Mouse (Mus musculus) thymus, adult 2 months (tissue): ENCODE data around the gene Oas1d. TPM values are rescaled to one million over a fixed set of nuclear protein-coding genes. Genes with fewer than 3 reads are reported as not detected.
"Not testable (repeated sequence)": the region's sequence is repeated elsewhere in the genome, so short reads cannot be mapped to it uniquely, and the experiment has no call there.

ENCODE experiments used
- DNase-seq: peaks from one replicate; pipeline ENCODE4 v3.0.0; 2021
- H3K27ac ChIP-seq: fragments of 200-500 bp; 2 replicates; pipeline ENCODE4 v1.5.1; 2012; ENCODE audit warnings: low read length, control low read depth; ENCODE audit not compliant: control insufficient read depth, insufficient read depth
- H3K27me3 ChIP-seq: fragments of 200-500 bp; 2 replicates; pipeline ENCODE4 v1.6.1; 2012; ENCODE audit warnings: mild to moderate bottlenecking, low read length, moderate library complexity, mixed read lengths; ENCODE audit not compliant: control insufficient read depth, insufficient read depth
- H3K36me3 ChIP-seq: fragments of 200-500 bp; 2 replicates; pipeline ENCODE4 v1.6.1; 2012; ENCODE audit warnings: mild to moderate bottlenecking, low read length, moderate library complexity; ENCODE audit not compliant: control insufficient read depth, insufficient read depth
- H3K4me1 ChIP-seq: fragments of 200-500 bp; replicated peaks from 2 replicates; pipeline ENCODE4 v1.6.1; 2012; ENCODE audit warnings: low read length; ENCODE audit not compliant: control insufficient read depth, insufficient read depth
- H3K4me3 ChIP-seq: fragments of 200-500 bp; 2 replicates; pipeline ENCODE4 v1.5.1; 2012; ENCODE audit warnings: mild to moderate bottlenecking, low read length, control low read depth, moderate library complexity; ENCODE audit not compliant: control insufficient read depth, insufficient read depth
- CTCF ChIP-seq: fragments of 200-500 bp; IDR thresholded peaks from 2 replicates; pipeline ENCODE4 v1.5.1; 2012; ENCODE audit warnings: mild to moderate bottlenecking, control low read depth, low read length, moderate library complexity, borderline replicate concordance; ENCODE audit not compliant: control insufficient read depth, poor library complexity, insufficient read depth; ENCODE audit errors: extremely low read depth
- POLR2A ChIP-seq: fragments of 200-500 bp; IDR thresholded peaks from 2 replicates; pipeline ENCODE4 v1.6.1; 2012; ENCODE audit warnings: mild to moderate bottlenecking, low read length, control low read depth, moderate library complexity; ENCODE audit not compliant: control insufficient read depth, poor library complexity, insufficient read depth; ENCODE audit errors: extremely low read depth
- whole genome bisulfite sequencing: fragments of 180-500 bp; shearing (Covaris S2); methylation state at CpG from one replicate; pipeline ENCODE4 v1.1.7; 2018; 5-methylcytosine and 5-hydroxymethylcytosine counted together
- polyA plus RNA-seq: library from polyadenylated mRNA; depleted of rRNA; stranded (reverse); fragments of >200 nt; gene quantifications from 2 replicates; pipeline ENCODE4 v1.2.3, GENCODE M21; 2012; rRNA removed

Oas1d gene
- polyA plus RNA-seq = 0.74 TPM in 2 replicates

GRCm38 (mm10) chr5:120914204-120914603 lies at the start of gene Oas1d:
TSS of gene Oas1d (plus strand) at chr5:120914536.
- 44% methylated on average over 8 of the region's 8 CpGs for WGBS
- not testable (repeated sequence) for H3K4me3 ChIP-seq, DNase-seq, H3K27ac ChIP-seq, H3K27me3 ChIP-seq, H3K36me3 ChIP-seq, H3K4me1 ChIP-seq

GRCm38 (mm10) chr5:120865336-120865860 lies 48.9 kb upstream of the Oas1d start:
- peak; percentile 25 for DNase-seq
- TF ChIP-seq POLR2A = no peak
- no peak for TF ChIP-seq CTCF
- Histone ChIP-seq H3K27ac (no peak overlapping the region), H3K36me3 (no peaks in the 10 kb centered on the region), H3K27me3 (no peaks in the 10 kb centered on the region), H3K4me3 (no peak overlapping the region), H3K4me1 (no peaks in the 10 kb centered on the region)
- 81% methylated on average over 3 of the region's 3 CpGs for WGBS

GRCm38 (mm10) chr5:120869436-120870015 lies 44.8 kb upstream of the Oas1d start:
- H3K27ac ChIP-seq = no peak overlapping the region
- WGBS = 89% methylated on average over 7 of the region's 7 CpGs
- no peaks in the 10 kb centered on the region for H3K4me1 ChIP-seq
- no peaks in the 10 kb centered on the region for H3K36me3 ChIP-seq
- no peak for DNase-seq
- no peak overlapping the region for H3K4me3 ChIP-seq
- no peaks in the 10 kb centered on the region for H3K27me3 ChIP-seq
- TF ChIP-seq POLR2A (no peak), CTCF (no peak)

GRCm38 (mm10) chr5:120870081-120870480 lies 44.3 kb upstream of the Oas1d start:
- TF ChIP-seq POLR2A (no peak), CTCF (no peak)
- Histone ChIP-seq H3K27ac (no peak overlapping the region), H3K36me3 (no peaks in the 10 kb centered on the region), H3K4me1 (no peaks in the 10 kb centered on the region), H3K4me3 (no peak overlapping the region), H3K27me3 (no peaks in the 10 kb centered on the region)
- WGBS = 73% methylated on average over 3 of the region's 3 CpGs
- DNase-seq = no peak

GRCm38 (mm10) chr5:120870782-120871181 lies 43.6 kb upstream of the Oas1d start:
- Histone ChIP-seq H3K36me3 (no peaks in the 10 kb centered on the region), H3K4me3 (no peak overlapping the region), H3K4me1 (no peaks in the 10 kb centered on the region), H3K27me3 (no peaks in the 10 kb centered on the region), H3K27ac (no peak overlapping the region)
- TF ChIP-seq POLR2A = no peak
- TF ChIP-seq CTCF = no peak
- 86% methylated on average over 7 of the region's 7 CpGs for WGBS
- no peak for DNase-seq

GRCm38 (mm10) chr5:120871469-120871868 lies 42.9 kb upstream of the Oas1d start:
- H3K36me3 ChIP-seq = no peaks in the 10 kb centered on the region
- 62% methylated on average over 2 of the region's 2 CpGs for WGBS
- no peaks in the 10 kb centered on the region for H3K4me1 ChIP-seq
- H3K4me3 ChIP-seq = no peak overlapping the region
- no peak for DNase-seq
- no peak overlapping the region for H3K27ac ChIP-seq
- TF ChIP-seq POLR2A (no peak), CTCF (no peak)
- no peaks in the 10 kb centered on the region for H3K27me3 ChIP-seq

- not testable (repeated sequence) for H3K4me1 ChIP-seq, DNase-seq, H3K27me3 ChIP-seq, H3K27ac ChIP-seq, H3K36me3 ChIP-seq, H3K4me3 ChIP-seq
- 21% methylated on average over 2 of the region's 3 CpGs for WGBS
Observed at GRCm38 (mm10) chr5:120876839-120877238, 37.5 kb upstream of the Oas1d start.

GRCm38 (mm10) chr5:120877407-120877806 lies 36.9 kb upstream of the Oas1d start:
- H3K27me3 ChIP-seq, H3K4me1 ChIP-seq, H3K36me3 ChIP-seq, H3K27ac ChIP-seq, DNase-seq, H3K4me3 ChIP-seq: not testable (repeated sequence)
- 91% methylated on average over 2 of the region's 2 CpGs for WGBS

GRCm38 (mm10) chr5:120878803-120879202 lies 35.5 kb upstream of the Oas1d start:
- WGBS = 82% methylated on average over 2 of the region's 2 CpGs
- not testable (repeated sequence) for DNase-seq, H3K36me3 ChIP-seq, H3K27me3 ChIP-seq, H3K4me3 ChIP-seq, H3K4me1 ChIP-seq, H3K27ac ChIP-seq

- H3K27ac ChIP-seq, H3K4me1 ChIP-seq, DNase-seq, H3K36me3 ChIP-seq, H3K4me3 ChIP-seq, H3K27me3 ChIP-seq: not testable (repeated sequence)
- 97% methylated on average over 6 of the region's 6 CpGs for WGBS
Observed at GRCm38 (mm10) chr5:120881681-120882080, 32.7 kb upstream of the Oas1d start.
